Mouse (Mus musculus): Measurements from ENCODE around the gene Mrgpra2b.
"Not testable (repeated sequence)": the region's sequence is repeated elsewhere in the genome, so short reads cannot be mapped to it uniquely, and the experiment has no call there.

The Mrgpra2b gene

DNA sequence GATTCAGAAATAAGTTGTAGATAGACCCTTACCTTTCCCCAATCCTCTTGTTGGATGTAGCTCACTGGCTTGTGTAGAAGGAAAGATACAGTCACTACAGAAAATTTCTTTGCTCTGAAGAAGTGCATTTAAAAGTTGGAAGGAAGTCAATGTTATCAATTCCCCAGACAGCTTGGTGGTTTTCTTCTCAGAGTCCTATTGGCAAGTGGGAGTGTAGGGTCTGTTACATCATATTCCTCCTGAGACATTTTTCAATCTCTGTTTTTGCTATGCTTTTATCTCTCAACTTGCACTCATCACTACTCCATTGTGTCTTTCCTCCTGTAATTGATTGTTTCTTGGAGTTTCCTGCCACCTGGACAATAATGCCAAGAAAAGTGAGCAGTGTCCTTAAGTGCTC lies at the start of gene Mrgpra2b:
Mrgpra2b (minus strand) TSS at position 101 of the 400 bp plus-strand sequence.
- no peak for DNase-seq (ENCODE audit: low spot score in 2 of 2)

DNA sequence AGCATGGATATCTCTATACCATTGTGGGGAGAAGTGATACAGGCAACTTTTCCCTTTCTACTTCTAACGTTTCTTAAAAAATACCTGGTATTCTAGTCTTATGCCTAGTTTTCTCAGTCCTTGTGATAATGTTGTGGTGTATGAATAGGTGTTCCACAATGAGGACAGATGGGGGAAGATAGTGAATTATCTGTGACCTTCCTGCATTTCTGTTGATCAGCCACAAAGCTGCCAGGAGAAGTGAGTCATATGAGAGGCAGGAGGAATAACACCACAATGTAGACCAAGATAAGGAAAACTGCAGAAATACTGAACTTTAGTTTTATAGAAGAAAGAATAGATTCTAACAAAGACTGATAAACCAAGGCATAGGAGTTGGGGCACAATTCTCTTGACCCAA lies 12.3 kb downstream of the Mrgpra2b start:
- no peak for DNase-seq (ENCODE audit: low spot score in 2 of 2)

DNA sequence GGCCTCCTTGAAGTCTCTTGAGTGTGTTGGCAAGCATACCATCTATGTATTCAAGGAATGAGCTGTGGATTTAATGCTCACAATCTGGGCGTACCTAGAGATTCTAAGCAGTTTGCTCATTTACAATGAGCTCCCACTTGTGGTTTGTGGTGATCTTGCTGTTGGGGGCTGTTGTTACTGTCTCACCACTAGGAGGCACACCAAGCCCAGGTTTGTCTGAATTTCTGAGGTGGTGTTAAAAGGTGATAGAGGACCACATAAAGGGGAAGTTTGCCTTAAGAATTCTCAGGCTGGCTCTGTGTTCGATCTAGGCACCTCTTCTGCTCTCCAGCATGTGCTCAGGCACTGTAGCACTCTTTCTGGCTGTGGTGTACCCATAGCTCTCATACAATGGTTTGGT lies 13.6 kb downstream of the Mrgpra2b start:
- DNase-seq (ENCODE audit: low spot score in 2 of 2): no peak

DNA sequence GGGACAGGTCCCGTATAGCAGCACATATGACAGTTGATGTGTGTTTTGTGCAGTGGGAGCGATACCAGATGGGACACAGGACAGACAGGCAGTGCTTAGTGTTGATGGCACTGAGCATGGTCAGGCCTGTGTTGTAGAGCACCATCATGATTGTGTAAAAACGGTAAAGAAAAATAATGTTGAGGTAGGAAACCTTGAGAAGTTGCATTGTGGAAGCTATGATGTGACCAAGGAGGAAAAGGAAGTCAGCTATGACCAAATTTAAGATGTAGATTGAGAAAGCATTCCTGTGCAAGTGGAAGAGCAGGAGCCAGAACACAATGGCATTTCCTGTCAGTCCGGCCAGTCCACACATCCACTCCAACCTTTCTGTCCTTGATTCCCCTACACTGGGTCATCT lies 25.7 kb downstream of the Mrgpra2b start:
- DNase-seq (ENCODE audit: low spot score in 2 of 2): no peak

DNA sequence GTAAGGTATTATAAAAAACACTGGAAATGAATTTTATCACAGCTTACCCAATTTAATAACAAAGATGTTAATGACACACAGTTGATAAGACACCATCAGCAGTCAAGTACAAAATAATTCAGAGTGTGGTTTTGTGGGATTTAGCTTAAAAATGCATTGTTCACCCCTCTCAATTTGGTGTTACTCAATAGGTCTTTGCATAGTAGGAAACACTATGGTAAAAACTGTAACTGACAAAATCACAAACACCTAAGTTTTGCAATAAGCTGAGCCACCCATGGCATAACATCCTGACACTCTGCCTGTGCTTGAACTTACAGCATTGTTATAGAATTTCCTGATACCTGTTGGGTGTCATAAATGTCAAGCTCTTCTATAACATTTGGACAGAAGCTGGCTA lies 37.4 kb downstream of the Mrgpra2b start:
- not testable (repeated sequence) for DNase-seq (ENCODE audit: low spot score in 2 of 2)

DNA sequence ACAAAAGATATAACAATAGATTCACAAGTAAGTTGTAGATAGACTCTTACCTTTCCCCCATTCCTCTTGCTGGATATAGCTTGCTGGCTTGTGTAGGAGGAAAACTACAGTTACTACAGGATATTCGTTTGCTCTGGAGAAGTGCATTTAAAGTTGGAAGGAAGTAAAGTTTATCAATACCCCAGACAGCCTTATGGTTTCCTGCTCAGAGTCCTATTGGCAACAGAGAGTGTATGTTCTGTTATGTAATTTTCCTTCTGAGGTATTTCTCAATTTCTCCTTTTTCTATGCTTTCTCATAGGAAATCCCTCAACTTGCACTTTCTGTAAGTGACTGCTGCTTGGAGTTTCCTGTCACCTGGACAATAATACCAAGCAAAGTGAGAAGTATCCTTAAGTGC lies 39.2 kb downstream of the Mrgpra2b start:
- not testable (repeated sequence) for DNase-seq (ENCODE audit: low spot score in 2 of 2)

DNA sequence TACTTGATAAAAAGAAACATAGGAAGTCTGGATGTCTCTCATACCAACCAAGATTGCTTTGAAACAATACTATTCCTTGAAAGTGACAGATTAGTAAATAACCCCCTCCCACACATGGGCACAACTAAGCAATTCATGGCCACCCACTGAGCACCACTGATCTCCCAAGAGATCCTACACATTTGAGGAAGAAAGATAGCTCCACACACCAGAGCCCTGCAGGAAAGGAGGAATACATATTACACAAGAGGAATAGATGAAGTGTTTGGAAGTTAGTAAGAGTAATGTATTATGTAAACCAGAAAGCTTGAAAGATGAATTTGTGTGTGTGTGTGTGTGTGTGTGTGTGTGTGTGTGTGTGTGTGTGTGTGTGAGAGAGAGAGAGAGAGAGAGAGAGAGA lies 45.5 kb downstream of the Mrgpra2b start:
- not testable (repeated sequence) for DNase-seq (ENCODE audit: low spot score in 2 of 2)

DNA sequence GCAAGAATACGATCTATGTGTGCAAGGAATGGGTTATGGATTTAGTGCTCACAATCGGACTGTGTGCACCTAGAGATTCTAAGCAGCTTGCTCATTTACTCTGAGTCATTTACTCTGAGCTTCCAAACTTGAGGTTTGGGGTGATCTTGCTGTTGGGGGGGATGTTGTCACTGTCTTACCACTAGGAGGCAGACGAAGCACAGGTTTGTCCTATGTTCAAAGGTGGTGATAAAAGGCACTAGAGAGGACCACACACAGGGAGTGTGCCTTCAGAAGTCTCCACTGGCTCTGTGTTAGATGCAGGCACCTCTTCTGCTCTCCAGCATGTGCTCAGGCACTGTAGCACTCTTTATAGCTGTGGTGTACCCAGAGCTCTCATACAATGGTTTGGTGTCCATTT lies 54.8 kb downstream of the Mrgpra2b start:
- not testable (repeated sequence) for DNase-seq (ENCODE audit: low spot score in 2 of 2)

DNA sequence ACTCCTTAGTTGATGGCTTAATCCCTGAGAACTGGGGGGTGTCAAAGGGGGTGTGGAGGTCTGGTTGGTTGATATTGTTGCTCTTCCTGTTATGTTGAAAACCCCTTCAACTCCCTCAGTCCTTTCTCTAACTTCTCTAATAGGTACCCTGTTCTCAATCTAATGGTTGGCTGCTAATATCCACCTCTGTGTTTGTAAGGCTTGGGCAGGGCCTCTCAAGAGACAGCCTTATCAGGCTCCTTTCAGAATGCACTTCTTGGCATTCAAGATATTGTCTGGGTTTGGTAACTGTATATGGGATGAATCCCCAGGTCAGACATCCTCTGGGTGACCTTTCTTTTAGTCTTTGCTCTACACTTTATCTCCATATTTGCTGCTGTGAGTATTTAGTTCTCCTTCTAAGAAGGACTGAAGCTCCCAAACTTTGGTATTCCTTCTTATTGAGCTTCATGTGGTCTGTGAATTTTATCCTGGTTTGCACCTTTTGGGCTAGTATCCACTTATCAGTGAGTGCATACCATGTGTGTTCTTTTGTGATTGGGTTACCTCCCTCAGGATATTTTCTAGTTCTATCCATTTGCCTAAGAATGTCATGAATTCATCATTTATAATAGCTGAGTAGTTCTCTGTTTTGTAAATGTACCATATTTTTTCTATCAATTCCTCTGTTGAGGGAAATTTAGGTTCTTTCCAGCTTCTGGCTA lies 63.2 kb downstream of the Mrgpra2b start:
- not testable (repeated sequence) for DNase-seq (ENCODE audit: low spot score in 2 of 2)

DNA sequence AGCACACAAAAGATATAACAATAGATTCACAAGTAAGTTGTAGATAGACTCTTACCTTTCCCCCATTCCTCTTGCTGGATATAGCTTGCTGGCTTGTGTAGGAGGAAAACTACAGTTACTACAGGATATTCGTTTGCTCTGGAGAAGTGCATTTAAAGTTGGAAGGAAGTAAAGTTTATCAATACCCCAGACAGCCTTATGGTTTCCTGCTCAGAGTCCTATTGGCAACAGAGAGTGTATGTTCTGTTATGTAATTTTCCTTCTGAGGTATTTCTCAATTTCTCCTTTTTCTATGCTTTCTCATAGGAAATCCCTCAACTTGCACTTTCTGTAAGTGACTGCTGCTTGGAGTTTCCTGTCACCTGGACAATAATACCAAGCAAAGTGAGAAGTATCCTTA lies 76.6 kb downstream of the Mrgpra2b start, which contains the start of gene Mrgpra2a:
Mrgpra2a (minus strand) TSS at position 125 of the 400 bp plus-strand sequence.
- DNase-seq (ENCODE audit: low spot score in 2 of 2): not testable (repeated sequence)

DNA sequence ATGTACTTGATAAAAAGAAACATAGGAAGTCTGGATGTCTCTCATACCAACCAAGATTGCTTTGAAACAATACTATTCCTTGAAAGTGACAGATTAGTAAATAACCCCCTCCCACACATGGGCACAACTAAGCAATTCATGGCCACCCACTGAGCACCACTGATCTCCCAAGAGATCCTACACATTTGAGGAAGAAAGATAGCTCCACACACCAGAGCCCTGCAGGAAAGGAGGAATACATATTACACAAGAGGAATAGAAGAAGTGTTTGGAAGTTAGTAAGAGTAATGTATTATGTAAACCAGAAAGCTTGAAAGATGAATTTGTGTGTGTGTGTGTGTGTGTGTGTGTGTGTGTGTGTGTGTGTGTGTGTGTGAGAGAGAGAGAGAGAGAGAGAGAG lies 82.9 kb downstream of the Mrgpra2b start:
- DNase-seq (ENCODE audit: low spot score in 2 of 2): not testable (repeated sequence)

DNA sequence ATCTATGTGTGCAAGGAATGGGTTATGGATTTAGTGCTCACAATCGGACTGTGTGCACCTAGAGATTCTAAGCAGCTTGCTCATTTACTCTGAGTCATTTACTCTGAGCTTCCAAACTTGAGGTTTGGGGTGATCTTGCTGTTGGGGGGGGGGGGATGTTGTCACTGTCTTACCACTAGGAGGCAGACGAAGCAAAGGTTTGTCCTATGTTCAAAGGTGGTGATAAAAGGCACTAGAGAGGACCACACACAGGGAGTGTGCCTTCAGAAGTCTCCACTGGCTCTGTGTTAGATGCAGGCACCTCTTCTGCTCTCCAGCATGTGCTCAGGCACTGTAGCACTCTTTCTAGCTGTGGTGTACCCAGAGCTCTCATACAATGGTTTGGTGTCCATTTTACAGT lies 92.2 kb downstream of the Mrgpra2b start:
- DNase-seq (ENCODE audit: low spot score in 2 of 2): not testable (repeated sequence)

DNA sequence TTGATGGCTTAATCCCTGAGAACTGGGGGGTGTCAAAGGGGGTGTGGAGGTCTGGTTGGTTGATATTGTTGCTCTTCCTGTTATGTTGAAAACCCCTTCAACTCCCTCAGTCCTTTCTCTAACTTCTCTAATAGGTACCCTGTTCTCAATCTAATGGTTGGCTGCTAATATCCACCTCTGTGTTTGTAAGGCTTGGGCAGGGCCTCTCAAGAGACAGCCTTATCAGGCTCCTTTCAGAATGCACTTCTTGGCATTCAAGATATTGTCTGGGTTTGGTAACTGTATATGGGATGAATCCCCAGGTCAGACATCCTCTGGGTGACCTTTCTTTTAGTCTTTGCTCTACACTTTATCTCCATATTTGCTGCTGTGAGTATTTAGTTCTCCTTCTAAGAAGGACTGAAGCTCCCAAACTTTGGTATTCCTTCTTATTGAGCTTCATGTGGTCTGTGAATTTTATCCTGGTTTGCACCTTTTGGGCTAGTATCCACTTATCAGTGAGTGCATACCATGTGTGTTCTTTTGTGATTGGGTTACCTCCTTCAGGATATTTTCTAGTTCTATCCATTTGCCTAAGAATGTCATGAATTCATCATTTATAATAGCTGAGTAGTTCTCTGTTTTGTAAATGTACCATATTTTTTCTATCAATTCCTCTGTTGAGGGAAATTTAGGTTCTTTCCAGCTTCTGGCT lies 100.7 kb downstream of the Mrgpra2b start:
- DNase-seq (ENCODE audit: low spot score in 2 of 2): not testable (repeated sequence)

Data from frontal cortex, postnatal 14 days (tissue).